Mouse (Mus musculus) limb, embryonic 14.5 days (tissue): ENCODE measurements around the gene Fmr1nb. TPM values are rescaled to one million over a fixed set of nuclear protein-coding genes. Genes with fewer than 3 reads are reported as not detected.

Source experiments
- ATAC-seq: fragments of 200-750 bp; cut with Nextera tagmentation; 2 replicates; pipeline ENCODE4 v1.8.0; 2017; ENCODE audit warnings: low read depth, moderate number of reproducible peaks, moderate TSS enrichment; ENCODE audit not compliant: low FRiP score
- DNase-seq: peaks from one replicate; pipeline ENCODE4 v3.0.0-alpha.2; 2015; ENCODE audit warnings: low spot score
- H3K27ac ChIP-seq: fragments of 300-500 bp; sonication (generic); replicated peaks from 2 replicates; pipeline ENCODE4 v1.5.1; 2014; ENCODE audit warnings: low read depth, mild to moderate bottlenecking, low read length, moderate library complexity, mixed read lengths
- H3K27me3 ChIP-seq: fragments of 300-500 bp; sonication (generic); 2 replicates; pipeline ENCODE4 v1.6.1; 2014; ENCODE audit warnings: low read length, mixed read lengths; ENCODE audit not compliant: control insufficient read depth, insufficient read depth
- H3K36me3 ChIP-seq: fragments of 300-500 bp; sonication (generic); 2 replicates; pipeline ENCODE4 v1.6.1; 2014; ENCODE audit warnings: mild to moderate bottlenecking, low read length, moderate library complexity, mixed read lengths; ENCODE audit not compliant: control insufficient read depth, insufficient read depth
- H3K4me1 ChIP-seq: fragments of 300-500 bp; sonication (generic); 2 replicates; pipeline ENCODE4 v1.6.1; 2014; ENCODE audit warnings: antibody characterized with exemption, low read length, mixed read lengths; ENCODE audit not compliant: control insufficient read depth, insufficient read depth
- H3K4me2 ChIP-seq: fragments of 300-500 bp; sonication (generic); replicated peaks from 2 replicates; pipeline ENCODE4 v1.6.1; 2014; ENCODE audit warnings: low read depth, mild to moderate bottlenecking, low read length, moderate library complexity; ENCODE audit not compliant: severe bottlenecking
- H3K4me3 ChIP-seq: fragments of 300-500 bp; sonication (generic); replicated peaks from 2 replicates; pipeline ENCODE4 v1.5.1; 2014; ENCODE audit warnings: low read length
- H3K9ac ChIP-seq: fragments of 300-500 bp; sonication (generic); 2 replicates; pipeline ENCODE4 v1.6.1; 2014; ENCODE audit warnings: mild to moderate bottlenecking, low read depth, low read length, moderate library complexity; ENCODE audit not compliant: severe bottlenecking
- H3K9me3 ChIP-seq: fragments of 300-500 bp; sonication (generic); 2 replicates; pipeline ENCODE4 v1.6.1; 2016; ENCODE audit warnings: low read length; ENCODE audit not compliant: control insufficient read depth
- POLR2A ChIP-seq: fragments of 200-500 bp; IDR thresholded peaks from 2 replicates; pipeline ENCODE4 v1.8.0; 2012; ENCODE audit warnings: inconsistent platforms, mild to moderate bottlenecking, moderate library complexity, borderline replicate concordance; ENCODE audit not compliant: insufficient read depth, insufficient read length; ENCODE audit errors: extremely low read depth
- WGBS: fragments of 180-500 bp; shearing (Covaris S2); extraction: QIAGEN DNeasy Blood & Tissue Kit; methylation state at CpG from one replicate; pipeline ENCODE4 v1.1.7; 2014; 5-methylcytosine and 5-hydroxymethylcytosine counted together
- polyA plus RNA-seq, 2 experiments: library from polyadenylated mRNA; depleted of rRNA in 1 of 2; stranded (reverse) in 1 of 2; unstranded in 1 of 2; fragments of >200 nt; fragmentation: Nextera tagmentation in 1 of 2; extraction: Ambion mirVana in 1 of 2; gene quantifications; 2 replicates each; pipeline versions ENCODE4 v1.2.1 to v1.2.3; 2012 to 2014

Fmr1nb gene
- polyA plus RNA-seq, 2 experiments = 0.21 to 0.29 TPM

DNA sequence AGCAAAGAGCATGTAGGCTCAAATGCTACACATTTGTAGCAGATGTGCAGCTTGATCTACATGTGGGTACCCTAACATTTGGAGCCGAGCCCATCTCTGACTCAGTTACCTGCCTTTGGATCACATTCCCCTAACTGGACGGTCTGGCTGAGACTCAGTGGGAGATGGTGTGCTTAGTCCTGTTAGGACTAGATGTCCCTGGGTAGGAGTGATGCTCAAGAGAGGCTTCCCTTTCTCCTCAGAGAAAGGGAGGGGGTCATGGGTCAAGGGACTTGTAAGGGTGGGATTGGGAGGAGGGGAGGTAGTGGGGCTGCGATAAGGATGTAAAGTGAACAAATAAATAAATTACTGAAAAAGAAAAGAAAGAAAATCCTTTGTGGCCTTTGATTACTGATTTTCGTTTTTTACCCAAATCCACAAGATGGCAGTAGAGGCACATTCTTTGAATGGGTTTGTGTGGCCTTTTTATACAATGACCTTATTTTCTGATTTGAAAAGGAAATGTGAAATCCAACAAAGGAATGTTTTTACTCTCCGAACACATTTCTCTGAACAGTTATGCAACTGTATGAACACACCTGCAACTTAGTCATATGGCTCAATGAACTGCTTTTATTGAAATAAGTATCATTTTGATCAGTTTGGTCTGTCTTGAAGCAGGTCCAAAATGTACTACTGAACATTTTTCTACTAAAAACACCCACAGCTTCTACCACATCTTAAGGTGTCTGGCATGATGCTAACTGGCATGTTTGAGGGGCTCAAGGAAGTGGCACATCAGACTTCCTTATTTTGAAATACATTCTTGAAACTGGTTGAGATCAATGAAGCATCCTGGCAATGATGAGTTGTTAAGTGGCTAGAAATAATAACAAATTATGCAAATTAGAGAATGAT is 78.2 kb downstream of the Fmr1nb start:
- no peak for ATAC-seq
- H3K4me2 ChIP-seq = no peak overlapping the region
- no peak for DNase-seq
- 29% methylated on average over 5 of the region's 5 CpGs for WGBS
- no peak overlapping the region for H3K27ac ChIP-seq
- H3K9me3 ChIP-seq = no peaks in the 10 kb centered on the region
- no peak overlapping the region for H3K9ac ChIP-seq
- H3K4me3 ChIP-seq = no peak overlapping the region
- no peak for TF ChIP-seq POLR2A
- no peaks in the 10 kb centered on the region for H3K27me3 ChIP-seq
- no peaks in the 10 kb centered on the region for H3K36me3 ChIP-seq
- H3K4me1 ChIP-seq = no peaks in the 10 kb centered on the region

Other genes with a start within 250 kb of the Fmr1nb start
- gene Fmr1, start 83.3 kb upstream of the Fmr1nb start, polyA plus RNA-seq (2012; rRNA removed) = 51.8 and 65.8 TPM in 2 replicates
- 57.7 and 68.4 TPM in 2 replicates for gene Fmr1, start 83.3 kb upstream of the Fmr1nb start, polyA plus RNA-seq (2014; fragmentation: Nextera tagmentation; extraction: Ambion mirVana)
- 0.47 and 0.55 TPM in 2 replicates for gene Gm14698, start 59.3 kb downstream of the Fmr1nb start, polyA plus RNA-seq (2012; rRNA removed)
- gene Gm14698, start 59.3 kb downstream of the Fmr1nb start, polyA plus RNA-seq (2014; fragmentation: Nextera tagmentation; extraction: Ambion mirVana) = 3.0 and 3.6 TPM in 2 replicates
- gene Gm6812, start 131.2 kb downstream of the Fmr1nb start, polyA plus RNA-seq (2012; rRNA removed) = not detected in 2 replicates
- not detected in 2 replicates for gene Gm6812, start 131.2 kb downstream of the Fmr1nb start, polyA plus RNA-seq (2014; fragmentation: Nextera tagmentation; extraction: Ambion mirVana)